14 mouse cellular contexts compared by ENCODE assay signal in genomic region chr8:57334714-57335113, GRCm38 (mm10). TPM values are rescaled to one million over a fixed set of nuclear protein-coding genes. Genes with fewer than 3 reads are reported as not detected.
A peak's percentile ranks its signal among the peaks of the same experiment; 100 is the strongest.
DNase-seq lines count a peak whose midpoint lies in the region; ATAC-seq and TF ChIP-seq lines count a peak whose summit lies in the region.
"Had no signal": no experiment of that assay in that cellular context is flagged by ENCODE, and none has a peak within 500 bp of the region (broad histone marks: within the 10 kb centered on the region; RNA-seq: fewer than 3 reads in every experiment).

No protein-coding gene starts in this region.

- WGBS in heart, embryonic 13.5 days: 5% methylated on average over 5 of the region's 5 CpGs
- 10% methylated on average over 5 of the region's 5 CpGs for WGBS in embryonic facial prominence, embryonic 14.5 days
- WGBS in limb, embryonic 12.5 days: 5% methylated on average over 5 of the region's 5 CpGs

- H3K27ac ChIP-seq in heart, embryonic 13.5 days (replicated peaks): peak overlapping the region; percentile 99
- no peak overlapping the region for H3K27ac ChIP-seq in embryonic facial prominence, embryonic 14.5 days (replicated peaks; ENCODE audit: low read depth, low read length)
- peak overlapping the region; percentile 92 for H3K27ac ChIP-seq in limb, embryonic 12.5 days
- H3K27ac ChIP-seq: hindbrain, embryonic 13.5 days; lung, embryonic 15.5 days had no signal

- ATAC-seq in heart, embryonic 13.5 days (ENCODE audit: extremely low read depth, insufficient number of reproducible peaks, low FRiP score, low TSS enrichment): no peak
- ATAC-seq in embryonic facial prominence, embryonic 14.5 days (ENCODE audit: low read depth): no peak
- ATAC-seq in limb, embryonic 12.5 days (ENCODE audit: insufficient number of reproducible peaks, insufficient read depth, low FRiP score, low TSS enrichment, low read depth): no peak

- H3K9ac ChIP-seq in heart, embryonic 13.5 days: peak overlapping the region; percentile 96
- H3K9ac ChIP-seq in embryonic facial prominence, embryonic 14.5 days (ENCODE audit: low read depth, low read length): peak overlapping the region; percentile 62; the same call in 1 of the 2 replicates
- peak overlapping the region; percentile 73 for H3K9ac ChIP-seq in limb, embryonic 12.5 days (replicated peaks)
- H3K9ac ChIP-seq: hindbrain, embryonic 13.5 days; lung, embryonic 15.5 days had no signal

- no peak for TF ChIP-seq POLR2A in brain, embryonic 14.5 days (IDR thresholded peaks at IDR 0.05; ENCODE audit: borderline replicate concordance, extremely low read depth, insufficient read depth, insufficient read length, poor library complexity, severe bottlenecking)

- no peak for DNase-seq in heart, adult 9 months (ENCODE audit: low spot score in 2 of 2)
- DNase-seq in brain, embryonic 14.5 days (ENCODE audit: low read depth): peak; percentile 38
- no peak for DNase-seq in embryonic facial prominence, embryonic 14.5 days (ENCODE audit: low spot score)
- DNase-seq in kidney, postnatal 36 days: no peak
- DNase-seq in embryo, embryonic 10.5 days (ENCODE audit: low spot score): no peak
- no peak for DNase-seq in lung, adult 18-20 months
- DNase-seq: adrenal gland, postnatal 36 days; cerebellum, postnatal 36 days; gastrocnemius, postnatal 14 days; kidney, adult 8-10 months had no signal

- H3K9me3 ChIP-seq in heart, embryonic 13.5 days: no peaks in the 10 kb centered on the region
- H3K9me3 ChIP-seq in embryonic facial prominence, embryonic 14.5 days (ENCODE audit: control insufficient read depth, low read length): no peaks in the 10 kb centered on the region
- H3K9me3 ChIP-seq in limb, embryonic 12.5 days: no peaks in the 10 kb centered on the region
- H3K9me3 ChIP-seq: hindbrain, embryonic 13.5 days; lung, embryonic 15.5 days had no signal

- peaks cover 5% of the 10 kb centered on the region; the same call in 1 of the 2 replicates for H3K36me3 ChIP-seq in heart, embryonic 13.5 days
- no peaks in the 10 kb centered on the region for H3K36me3 ChIP-seq in embryonic facial prominence, embryonic 14.5 days (ENCODE audit: control insufficient read depth, insufficient read depth, low read length)
- no peaks in the 10 kb centered on the region for H3K36me3 ChIP-seq in limb, embryonic 12.5 days
- H3K36me3 ChIP-seq: hindbrain, embryonic 13.5 days; lung, embryonic 15.5 days had no signal

- no peak for TF ChIP-seq CTCF in brain, embryonic 14.5 days (IDR thresholded peaks at IDR 0.05; ENCODE audit: borderline replicate concordance, extremely low read depth, insufficient read depth, insufficient read length)

- no peaks in the 10 kb centered on the region for H3K27me3 ChIP-seq in heart, embryonic 13.5 days (replicated peaks)
- H3K27me3 ChIP-seq in embryonic facial prominence, embryonic 14.5 days (replicated peaks; ENCODE audit: control insufficient read depth, insufficient read depth, low read length): peaks cover 99% of the 10 kb centered on the region
- H3K27me3 ChIP-seq in limb, embryonic 12.5 days: peaks cover 46% of the 10 kb centered on the region

- peak overlapping the region; percentile 92 for H3K4me2 ChIP-seq in heart, embryonic 13.5 days
- H3K4me2 ChIP-seq in embryonic facial prominence, embryonic 14.5 days (ENCODE audit: low read depth, low read length): peak overlapping the region; percentile 53
- peak overlapping the region; percentile 74 for H3K4me2 ChIP-seq in limb, embryonic 12.5 days
- H3K4me2 ChIP-seq: hindbrain, embryonic 13.5 days had no signal

- H3K4me1 ChIP-seq in heart, embryonic 13.5 days: peaks cover 46% of the 10 kb centered on the region
- no peaks in the 10 kb centered on the region for H3K4me1 ChIP-seq in embryonic facial prominence, embryonic 14.5 days (ENCODE audit: control insufficient read depth, insufficient read depth, low read length)
- peaks cover 44% of the 10 kb centered on the region for H3K4me1 ChIP-seq in limb, embryonic 12.5 days (replicated peaks)

- H3K4me3 ChIP-seq in heart, embryonic 13.5 days: peak overlapping the region; percentile 69
- H3K4me3 ChIP-seq in embryonic facial prominence, embryonic 14.5 days (ENCODE audit: low read depth, low read length): peak overlapping the region; percentile 33
- peak overlapping the region; percentile 44 for H3K4me3 ChIP-seq in limb, embryonic 12.5 days (replicated peaks)
- H3K4me3 ChIP-seq: hindbrain, embryonic 13.5 days had no signal

RNA-seq across cellular contexts. Expression of gene Hand2, which starts 13.9 kb away (rescaled TPM):
- polyA plus RNA-seq in heart, embryonic 13.5 days (2015; fragmentation: Nextera tagmentation; extraction: Ambion mirVana): 11.6 and 12.0 TPM in 2 replicates
- polyA plus RNA-seq in brain, embryonic 14.5 days (2012; rRNA removed): 0.07 and 0.29 TPM in 2 replicates
- polyA plus RNA-seq in embryonic facial prominence, embryonic 14.5 days (2014; fragmentation: Nextera tagmentation; extraction: Ambion mirVana): 2.9 and 3.6 TPM in 2 replicates
- polyA plus RNA-seq in limb, embryonic 12.5 days (2016; fragmentation: Nextera tagmentation; extraction: Ambion mirVana): 19.6 and 23.7 TPM in 2 replicates
- polyA plus RNA-seq: hindbrain, embryonic 13.5 days had no signal
